Mouse (Mus musculus) thymus, adult 2 months (tissue): ENCODE measurements around the gene Wrnip1. TPM values are rescaled to one million over a fixed set of nuclear protein-coding genes. Genes with fewer than 3 reads are reported as not detected.

Experiments used
- DNase-seq: peaks from one replicate; pipeline ENCODE4 v3.0.0; 2021
- H3K27ac ChIP-seq: fragments of 200-500 bp; 2 replicates; pipeline ENCODE4 v1.5.1; 2012; ENCODE audit warnings: low read length, control low read depth; ENCODE audit not compliant: control insufficient read depth, insufficient read depth
- H3K27me3 ChIP-seq: fragments of 200-500 bp; 2 replicates; pipeline ENCODE4 v1.6.1; 2012; ENCODE audit warnings: mild to moderate bottlenecking, low read length, moderate library complexity, mixed read lengths; ENCODE audit not compliant: control insufficient read depth, insufficient read depth
- H3K36me3 ChIP-seq: fragments of 200-500 bp; 2 replicates; pipeline ENCODE4 v1.6.1; 2012; ENCODE audit warnings: mild to moderate bottlenecking, low read length, moderate library complexity; ENCODE audit not compliant: control insufficient read depth, insufficient read depth
- H3K4me1 ChIP-seq: fragments of 200-500 bp; replicated peaks from 2 replicates; pipeline ENCODE4 v1.6.1; 2012; ENCODE audit warnings: low read length; ENCODE audit not compliant: control insufficient read depth, insufficient read depth
- H3K4me3 ChIP-seq: fragments of 200-500 bp; 2 replicates; pipeline ENCODE4 v1.5.1; 2012; ENCODE audit warnings: mild to moderate bottlenecking, low read length, control low read depth, moderate library complexity; ENCODE audit not compliant: control insufficient read depth, insufficient read depth
- CTCF ChIP-seq: fragments of 200-500 bp; IDR thresholded peaks from 2 replicates; pipeline ENCODE4 v1.5.1; 2012; ENCODE audit warnings: mild to moderate bottlenecking, control low read depth, low read length, moderate library complexity, borderline replicate concordance; ENCODE audit not compliant: control insufficient read depth, poor library complexity, insufficient read depth; ENCODE audit errors: extremely low read depth
- POLR2A ChIP-seq: fragments of 200-500 bp; IDR thresholded peaks from 2 replicates; pipeline ENCODE4 v1.6.1; 2012; ENCODE audit warnings: mild to moderate bottlenecking, low read length, control low read depth, moderate library complexity; ENCODE audit not compliant: control insufficient read depth, poor library complexity, insufficient read depth; ENCODE audit errors: extremely low read depth
- WGBS: fragments of 180-500 bp; shearing (Covaris S2); methylation state at CpG from one replicate; pipeline ENCODE4 v1.1.7; 2018; 5-methylcytosine and 5-hydroxymethylcytosine counted together
- polyA plus RNA-seq: library from polyadenylated mRNA; depleted of rRNA; stranded (reverse); fragments of >200 nt; gene quantifications from 2 replicates; pipeline ENCODE4 v1.2.3, GENCODE M21; 2012

Gene Wrnip1
- polyA plus RNA-seq, 1 experiment, result 61.7 TPM

- Histone ChIP-seq H3K4me1 (peaks cover 17% of the 10 kb centered on the region), H3K27me3 (no peaks in the 10 kb centered on the region), H3K27ac (no peak overlapping the region; the same call in 1 of the 2 replicates), H3K36me3 (no peaks in the 10 kb centered on the region), H3K4me3 (no peak overlapping the region)
- TF ChIP-seq CTCF (no peak), POLR2A (no peak)
- 83% methylated on average over 3 of the region's 3 CpGs for WGBS
- no peak for DNase-seq
These were observed 29.9 kb downstream of the Wrnip1 start for GRCm38 (mm10) chr13:32831505-32832273.

GRCm38 (mm10) chr13:32832776-32833175 lies 30.9 kb downstream of the Wrnip1 start:
- peaks cover 17% of the 10 kb centered on the region for H3K4me1 ChIP-seq
- TF ChIP-seq POLR2A (no peak), CTCF (no peak)
- no peak for DNase-seq

GRCm38 (mm10) chr13:32833237-32833636 lies 31.4 kb downstream of the Wrnip1 start:
- Histone ChIP-seq H3K27ac (no peak overlapping the region), H3K36me3 (no peaks in the 10 kb centered on the region), H3K4me3 (no peak overlapping the region), H3K4me1 (peaks cover 17% of the 10 kb centered on the region), H3K27me3 (no peaks in the 10 kb centered on the region)
- WGBS, result 10% methylated on average over 6 of the region's 6 CpGs
- TF ChIP-seq CTCF (no peak), POLR2A (no peak)
- peak; percentile 15 for DNase-seq

More at GRCm38 (mm10) chr13:32832776-32833175, 30.9 kb downstream of the Wrnip1 start:
- 35% methylated on average over 3 of the region's 3 CpGs for WGBS
- H3K4me3 ChIP-seq, result no peak overlapping the region
- no peaks in the 10 kb centered on the region for H3K27me3 ChIP-seq
- no peak overlapping the region for H3K27ac ChIP-seq
- H3K36me3 ChIP-seq, result no peaks in the 10 kb centered on the region

DNA sequence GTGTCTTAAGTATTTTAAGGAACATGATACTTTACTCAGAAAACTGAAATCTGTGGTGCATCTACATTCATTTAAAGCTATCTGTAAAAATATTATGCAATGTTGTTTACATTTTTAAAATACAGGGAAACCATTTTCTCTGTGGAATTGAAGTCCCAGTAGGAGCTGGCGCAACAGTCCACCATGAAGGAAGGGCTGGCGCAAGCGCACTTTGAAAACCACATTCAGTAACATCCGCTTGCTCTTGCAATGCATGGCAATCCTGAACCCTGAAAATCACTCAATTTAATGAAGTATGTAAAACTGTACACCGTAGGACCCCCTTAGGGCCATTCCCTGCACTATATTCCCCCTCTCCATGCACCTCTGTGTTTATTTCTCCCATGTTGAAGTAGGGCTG lies 32.7 kb downstream of the Wrnip1 start:
- TF ChIP-seq POLR2A (no peak), CTCF (no peak)
- H3K27me3 ChIP-seq, result no peaks in the 10 kb centered on the region
- DNase-seq, result no peak

DNA sequence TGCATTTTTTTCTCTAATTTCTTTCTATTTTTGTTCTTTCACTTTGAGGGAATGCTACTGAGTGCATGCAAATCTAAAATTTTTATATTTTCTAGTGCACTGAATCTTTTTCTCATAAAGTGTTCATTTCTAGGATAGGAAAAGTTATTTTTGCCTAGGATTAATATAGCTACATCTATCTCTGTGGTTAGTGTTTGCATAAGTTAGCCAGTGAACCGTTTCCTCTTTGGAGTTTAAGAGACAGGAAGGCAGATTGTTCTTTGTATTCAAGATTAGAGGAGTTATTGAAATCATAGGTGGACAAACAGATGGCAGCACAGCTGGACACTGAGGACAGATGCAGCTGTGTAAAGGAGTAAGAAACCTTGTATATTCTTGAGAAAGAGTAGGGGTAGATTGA lies 37.5 kb downstream of the Wrnip1 start:
- no peak overlapping the region for H3K4me3 ChIP-seq
- TF ChIP-seq CTCF, result no peak
- no peak for TF ChIP-seq POLR2A
- H3K27ac ChIP-seq, result no peak overlapping the region
- no peaks in the 10 kb centered on the region for H3K36me3 ChIP-seq
- H3K27me3 ChIP-seq, result no peaks in the 10 kb centered on the region
- 9% methylated on average over 1 of the region's 1 CpGs for WGBS
- DNase-seq, result no peak
- peaks cover 2% of the 10 kb centered on the region; the same call in 1 of the 2 replicates for H3K4me1 ChIP-seq

More for the DNA sequence above, 32.7 kb downstream of the Wrnip1 start:
- H3K36me3 ChIP-seq, result no peaks in the 10 kb centered on the region
- H3K4me1 ChIP-seq, result peaks cover 17% of the 10 kb centered on the region
- H3K27ac ChIP-seq, result no peak overlapping the region
- 86% methylated on average over 5 of the region's 5 CpGs for WGBS
- H3K4me3 ChIP-seq, result no peak overlapping the region

GRCm38 (mm10) chr13:32841349-32841748 lies 39.5 kb downstream of the Wrnip1 start:
- Histone ChIP-seq H3K27me3 (no peaks in the 10 kb centered on the region), H3K36me3 (no peaks in the 10 kb centered on the region), H3K27ac (no peak overlapping the region), H3K4me3 (no peak overlapping the region), H3K4me1 (no peaks in the 10 kb centered on the region)
- no peak for DNase-seq
- 93% methylated on average over 3 of the region's 3 CpGs for WGBS
- TF ChIP-seq CTCF, result no peak
- TF ChIP-seq POLR2A, result no peak

GRCm38 (mm10) chr13:32846221-32846620 lies 44.4 kb downstream of the Wrnip1 start:
- H3K27ac ChIP-seq, result no peak overlapping the region
- no peak for DNase-seq
- no peaks in the 10 kb centered on the region for H3K36me3 ChIP-seq
- TF ChIP-seq POLR2A (no peak), CTCF (no peak)
- no peaks in the 10 kb centered on the region for H3K27me3 ChIP-seq
- no peak overlapping the region for H3K4me3 ChIP-seq
- H3K4me1 ChIP-seq, result peaks cover 6% of the 10 kb centered on the region; the same call in 1 of the 2 replicates
